Mouse (Mus musculus): ENCODE measurements around the gene Golga1. TPM values are rescaled to one million over a fixed set of nuclear protein-coding genes. Genes with fewer than 3 reads are reported as not detected.

The Golga1 gene
- 10 to 100 TPM; 16.9 TPM for total RNA-seq (2023)

DNA sequence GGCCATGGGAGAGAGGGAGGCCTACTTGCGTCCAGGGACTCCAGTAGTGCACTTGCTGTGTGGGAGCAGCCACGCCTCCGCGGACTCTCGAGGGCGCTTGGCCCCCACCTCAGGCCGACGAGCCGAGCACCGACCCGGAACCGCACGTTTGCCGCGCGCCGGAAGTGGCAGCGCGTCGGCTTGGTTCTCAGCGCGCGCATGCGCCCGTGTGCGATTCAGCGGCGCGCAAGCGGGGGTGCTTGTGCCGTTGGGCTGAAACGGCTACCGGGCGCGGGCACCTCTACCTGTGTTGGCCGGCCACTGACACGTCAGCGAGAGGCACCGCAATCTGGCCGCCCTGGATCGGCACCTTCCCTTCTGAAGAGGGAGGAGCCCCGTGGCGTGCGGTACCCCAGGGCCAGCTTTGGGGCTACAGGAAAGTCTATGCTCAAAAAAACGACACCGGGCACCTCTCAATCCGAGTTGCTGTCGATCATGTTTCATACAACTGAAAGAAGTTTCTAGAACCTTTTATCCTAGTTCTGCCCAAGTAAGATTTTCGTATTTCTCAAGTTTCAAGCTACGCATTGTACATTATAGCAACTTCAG lies at the start of gene Golga1:
Golga1 (minus strand) TSS at position 142 of the 588 bp plus-strand sequence.

DNA sequence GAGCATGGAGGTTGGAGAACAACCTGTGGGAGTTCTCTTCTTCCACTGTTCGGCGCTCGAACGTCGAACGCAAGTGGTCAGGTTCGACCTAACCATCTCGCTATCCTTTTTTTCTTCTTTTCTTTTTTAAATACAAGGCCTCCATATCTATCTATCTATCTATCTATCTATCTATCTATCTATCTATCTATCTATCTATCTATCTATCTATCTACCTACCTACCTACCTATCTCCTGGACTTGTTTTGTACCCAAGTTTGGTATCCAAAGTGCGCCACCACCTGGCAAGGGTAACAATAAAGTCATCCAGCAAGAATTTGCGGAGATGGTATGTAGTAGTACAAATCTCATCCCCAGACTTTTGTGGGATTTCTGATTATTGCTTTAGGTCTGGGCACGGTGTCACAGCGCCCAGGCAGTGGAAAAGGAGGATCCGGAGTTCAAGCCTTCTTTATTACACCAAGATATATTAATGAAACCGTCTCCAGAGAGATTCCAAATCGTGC lies 59.7 kb downstream of the Golga1 start, which contains the start of gene Rpl35:
Rpl35 (minus strand) TSS at position 51 of the 506 bp plus-strand sequence.

GRCm38 (mm10) chr2:39004880-39005435 lies 60.4 kb downstream of the Golga1 start, which contains the start of gene Arpc5l:
Gene Arpc5l (plus strand): TSS chr2:39005348.

GRCm38 (mm10) chr2:38997386-38998374 lies 67.7 kb downstream of the Golga1 start, which contains the start of gene Wdr38:
Gene Wdr38 (plus strand): TSS chr2:38997476.

Other genes with a start within 250 kb of the Golga1 start
- gene Nr6a1, start 137.9 kb downstream of the Golga1 start, total RNA-seq (2023), result 1 to 10 TPM; 1.2 to 2.4 TPM
- gene Olfml2a, start 133.6 kb downstream of the Golga1 start, total RNA-seq (2023), result under 1 TPM; 0.09 to 0.26 TPM
- gene Wdr38, start 68.1 kb downstream of the Golga1 start, total RNA-seq (2023), result under 1 TPM in 1 of 2 experiments, not detected in 1; 0.33 TPM
- 10 to 100 TPM; 29.3 to 31.7 TPM for gene Arpc5l, start 60.2 kb downstream of the Golga1 start, total RNA-seq (2023)
- 100 to 1,000 TPM; 298 to 331 TPM for gene Rpl35, start 59.9 kb downstream of the Golga1 start, total RNA-seq (2023)
- gene Scai, start 125.2 kb upstream of the Golga1 start, total RNA-seq (2023), result 10 to 100 TPM; 11.5 to 13.7 TPM
- gene Ppp6c, start 160.9 kb upstream of the Golga1 start, total RNA-seq (2023), result 10 to 100 TPM; 67.1 to 69.9 TPM